Mouse (Mus musculus) lung, embryonic 15.5 days (tissue): ENCODE results near the gene Zeb2. TPM values are rescaled to one million over a fixed set of nuclear protein-coding genes. Genes with fewer than 3 reads are reported as not detected.
A peak's percentile ranks its signal among the peaks of the same experiment; 100 is the strongest.

ENCODE experiments used
- ATAC-seq: fragments of 200-750 bp; cut with Nextera tagmentation; 2 replicates; pipeline ENCODE4 v1.8.0; 2017; ENCODE audit warnings: moderate number of reproducible peaks, borderline replicate concordance; ENCODE audit not compliant: low FRiP score, low TSS enrichment; ENCODE audit errors: extremely low read depth
- H3K27ac ChIP-seq: fragments of 300-500 bp; sonication (generic); 2 replicates; pipeline ENCODE4 v1.5.1; 2015; ENCODE audit warnings: moderate library complexity, mild to moderate bottlenecking, inconsistent platforms
- H3K27me3 ChIP-seq: fragments of 300-500 bp; sonication (generic); 2 replicates; pipeline ENCODE4 v1.6.1; 2015; ENCODE audit warnings: inconsistent platforms
- H3K36me3 ChIP-seq: fragments of 300-500 bp; sonication (generic); 2 replicates; pipeline ENCODE4 v1.6.1; 2015; ENCODE audit warnings: inconsistent platforms
- H3K4me1 ChIP-seq: fragments of 300-500 bp; sonication (generic); 2 replicates; pipeline ENCODE4 v1.6.1; 2015; ENCODE audit warnings: inconsistent platforms
- H3K4me2 ChIP-seq: fragments of 300-500 bp; sonication (generic); 2 replicates; pipeline ENCODE4 v1.6.1; 2015; ENCODE audit warnings: inconsistent platforms, mild to moderate bottlenecking, moderate library complexity
- H3K4me3 ChIP-seq: fragments of 300-500 bp; sonication (generic); 2 replicates; pipeline ENCODE4 v1.5.1; 2015; ENCODE audit warnings: mild to moderate bottlenecking, inconsistent platforms
- H3K9ac ChIP-seq: fragments of 300-500 bp; sonication (generic); 2 replicates; pipeline ENCODE4 v1.6.1; 2015; ENCODE audit warnings: inconsistent platforms
- H3K9me3 ChIP-seq: fragments of 300-500 bp; sonication (generic); 2 replicates; pipeline ENCODE4 v1.6.1; 2016; ENCODE audit warnings: inconsistent platforms
- WGBS: fragments of 180-500 bp; shearing (Covaris S2); methylation state at CpG from one replicate; pipeline ENCODE4 v1.1.7; 2015; 5-methylcytosine and 5-hydroxymethylcytosine counted together
- microRNA-seq: library from miRNA; unstranded; fragments of <30 nt; microRNA quantifications from one replicate; pipeline ENCODE4, GENCODE M21; 2016
- polyA plus RNA-seq: library from polyadenylated mRNA; unstranded; fragments of >200 nt; fragmentation: Nextera tagmentation; extraction: Ambion mirVana; gene quantifications from 2 replicates; pipeline ENCODE4 v1.2.1, GENCODE M21; 2015

The Zeb2 gene
- polyA plus RNA-seq, 1 experiment from 2014 or later, result 94.7 TPM

DNA sequence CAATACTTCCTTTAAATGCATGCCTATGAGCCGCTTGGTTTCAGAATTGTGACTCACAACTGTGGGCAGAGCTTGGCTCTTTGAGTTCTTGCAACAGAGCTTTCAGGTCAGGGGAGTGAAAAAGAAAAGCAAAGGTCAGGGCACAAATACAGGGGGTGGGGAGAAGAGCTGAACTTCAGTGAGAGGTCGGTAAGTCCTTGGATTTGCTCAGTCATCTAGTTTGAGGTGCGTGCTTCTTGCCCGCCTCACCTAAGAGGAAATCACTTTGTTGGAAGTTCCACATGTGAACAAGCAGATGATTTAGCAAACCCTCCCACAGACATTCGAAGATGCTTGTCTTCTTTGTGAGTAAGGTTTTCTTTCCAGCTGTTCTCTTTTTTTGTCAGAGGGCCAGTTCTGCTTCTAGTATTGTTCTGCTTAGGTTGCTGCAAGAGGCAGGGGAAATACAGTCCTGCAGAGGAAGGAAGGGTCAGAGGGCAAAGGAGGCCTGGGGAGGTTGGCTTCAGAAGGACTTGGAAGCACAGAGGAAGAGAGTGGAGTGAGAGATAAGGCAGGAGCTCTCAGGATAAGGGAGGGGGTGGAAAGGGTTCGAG, 164.3 kb downstream of the Zeb2 start:
- ATAC-seq, result no peak; the same call in 1 of the 2 replicates
- H3K27ac ChIP-seq, result peak overlapping the region; percentile 20; the same call in 1 of the 2 replicates
- H3K4me1 ChIP-seq, result peaks cover 13% of the 10 kb centered on the region
- H3K9me3 ChIP-seq, result no peaks in the 10 kb centered on the region
- H3K4me2 ChIP-seq, result no peak overlapping the region
- WGBS, result 40% methylated on average over 6 of the region's 6 CpGs
- no peaks in the 10 kb centered on the region for H3K36me3 ChIP-seq
- no peaks in the 10 kb centered on the region for H3K27me3 ChIP-seq
- H3K9ac ChIP-seq, result no peak overlapping the region
- H3K4me3 ChIP-seq, result no peak overlapping the region

DNA sequence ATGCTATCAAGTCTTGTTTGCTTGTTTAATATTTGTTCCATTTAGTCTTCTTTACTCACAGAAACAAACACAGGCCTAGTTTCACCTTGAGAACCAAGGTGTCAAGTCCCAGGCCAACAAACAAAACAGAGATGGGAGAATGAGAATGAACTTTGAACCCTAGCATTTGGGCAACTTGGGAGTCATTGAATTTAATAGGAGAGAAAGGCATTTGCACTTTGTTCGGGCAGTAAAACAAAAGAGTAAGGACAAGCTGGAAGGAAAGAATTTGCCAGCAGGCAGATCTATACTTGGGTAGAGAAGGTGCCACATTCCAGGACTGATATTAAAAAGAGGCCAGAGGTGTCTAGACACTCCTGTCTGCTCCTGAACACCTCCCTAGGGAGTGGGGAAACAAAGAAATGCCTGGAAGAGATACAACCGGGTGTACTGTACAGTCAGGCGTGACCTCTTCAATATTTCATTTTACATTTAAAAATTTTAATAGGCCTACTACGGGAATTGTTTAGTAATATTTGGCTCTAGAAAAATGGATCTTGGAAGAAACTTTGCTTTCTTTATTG, 165.5 kb downstream of the Zeb2 start:
- Histone ChIP-seq H3K4me1 (peaks cover 13% of the 10 kb centered on the region), H3K27ac (no peak overlapping the region)
- ATAC-seq, result no peak

GRCm38 (mm10) chr2:44944689-44945088, 172.5 kb downstream of the Zeb2 start:
- no peak overlapping the region for H3K4me2 ChIP-seq
- H3K27ac ChIP-seq, result no peak overlapping the region

More for the DNA sequence above, 165.5 kb downstream of the Zeb2 start:
- Histone ChIP-seq H3K27me3 (no peaks in the 10 kb centered on the region), H3K36me3 (no peaks in the 10 kb centered on the region), H3K4me2 (no peak overlapping the region), H3K9ac (no peak overlapping the region), H3K9me3 (no peaks in the 10 kb centered on the region), H3K4me3 (no peak overlapping the region)
- 73% methylated on average over 4 of the region's 4 CpGs for WGBS

More at GRCm38 (mm10) chr2:44944689-44945088, 172.5 kb downstream of the Zeb2 start:
- no peaks in the 10 kb centered on the region for H3K27me3 ChIP-seq
- H3K4me3 ChIP-seq, result no peak overlapping the region
- H3K9me3 ChIP-seq, result no peaks in the 10 kb centered on the region
- H3K36me3 ChIP-seq, result no peaks in the 10 kb centered on the region
- no peak for ATAC-seq
- no peaks in the 10 kb centered on the region for H3K4me1 ChIP-seq
- 91% methylated on average over 2 of the region's 2 CpGs for WGBS
- no peak overlapping the region for H3K9ac ChIP-seq

Small RNA genes within 50 kb of the gene (microRNA-seq; reads per million reads assigned to microRNA genes)
- gene Mir5129, result 0.56 reads per million

Other genes with a start within 250 kb of the Zeb2 start
- 11.7 and 13.1 TPM in 2 replicates for gene Gtdc1, start 189.7 kb downstream of the Zeb2 start, polyA plus RNA-seq